18 mouse cellular contexts compared by ENCODE assay signal in genomic region chr9:36893413-36893990, GRCm38 (mm10).
A peak's percentile ranks its signal among the peaks of the same experiment; 100 is the strongest.
DNase-seq lines count a peak whose midpoint lies in the region; ATAC-seq and TF ChIP-seq lines count a peak whose summit lies in the region.
"Had no signal": no experiment of that assay in that cellular context is flagged by ENCODE, and none has a peak within 500 bp of the region (broad histone marks: within the 10 kb centered on the region; RNA-seq: fewer than 3 reads in every experiment).

No protein-coding gene starts in this region.

- DNase-seq in gastrocnemius, adult 2 months, result no peak
- DNase-seq in gastrocnemius, postnatal 10 days, result no peak
- no peak for DNase-seq in liver, postnatal 0 days
- peak; percentile 5 for DNase-seq in liver, embryonic 13.5 days
- DNase-seq in forebrain, embryonic 10.5 days (ENCODE audit: extremely low spot score, low spot score), result no peak
- DNase-seq: cerebellum, adult 9-10 months; gastrocnemius, postnatal 36 days; heart, adult 18-20 months; heart, postnatal 14 days had no signal

- H3K4me1 ChIP-seq in liver, embryonic 12.5 days, result peaks cover 3% of the 10 kb centered on the region; the same call in 1 of the 2 replicates
- no peaks in the 10 kb centered on the region for H3K4me1 ChIP-seq in liver, postnatal 0 days (ENCODE audit: insufficient read depth)
- no peaks in the 10 kb centered on the region for H3K4me1 ChIP-seq in liver, embryonic 13.5 days (replicated peaks)
- no peaks in the 10 kb centered on the region for H3K4me1 ChIP-seq in liver, embryonic 15.5 days (replicated peaks)
- no peaks in the 10 kb centered on the region for H3K4me1 ChIP-seq in forebrain, embryonic 10.5 days
- H3K4me1 ChIP-seq: embryonic facial prominence, embryonic 12.5 days; forebrain, embryonic 12.5 days; heart, embryonic 15.5 days; hindbrain, embryonic 13.5 days had no signal

- no peak for TF ChIP-seq EP300 in liver, postnatal 0 days (IDR thresholded peaks at IDR 0.05; ENCODE audit: low read depth)

- no peaks in the 10 kb centered on the region for H3K36me3 ChIP-seq in liver, embryonic 12.5 days
- no peaks in the 10 kb centered on the region for H3K36me3 ChIP-seq in liver, postnatal 0 days (replicated peaks; ENCODE audit: insufficient read depth, low read length)
- H3K36me3 ChIP-seq in liver, embryonic 13.5 days, result no peaks in the 10 kb centered on the region
- no peaks in the 10 kb centered on the region for H3K36me3 ChIP-seq in liver, embryonic 15.5 days (replicated peaks)
- peaks cover 51% of the 10 kb centered on the region for H3K36me3 ChIP-seq in forebrain, embryonic 10.5 days (replicated peaks)
- H3K36me3 ChIP-seq: heart, embryonic 15.5 days had no signal

- H3K27ac ChIP-seq in gastrocnemius, adult 2 months, result peak overlapping the region; percentile 90
- H3K27ac ChIP-seq in liver, embryonic 12.5 days, result no peak overlapping the region
- no peak overlapping the region for H3K27ac ChIP-seq in liver, postnatal 0 days (ENCODE audit: low read depth)
- no peak overlapping the region for H3K27ac ChIP-seq in liver, embryonic 13.5 days
- no peak overlapping the region for H3K27ac ChIP-seq in liver, embryonic 15.5 days (replicated peaks)
- no peak overlapping the region for H3K27ac ChIP-seq in forebrain, embryonic 10.5 days
- H3K27ac ChIP-seq: embryonic facial prominence, embryonic 12.5 days; forebrain, embryonic 12.5 days; heart, embryonic 10.5 days; heart, embryonic 15.5 days; hindbrain, embryonic 13.5 days; hindbrain, postnatal 0 days had no signal

- H3K9me3 ChIP-seq in liver, embryonic 12.5 days (replicated peaks), result no peaks in the 10 kb centered on the region
- no peaks in the 10 kb centered on the region for H3K9me3 ChIP-seq in liver, postnatal 0 days (ENCODE audit: low read length)
- no peaks in the 10 kb centered on the region for H3K9me3 ChIP-seq in liver, embryonic 13.5 days (replicated peaks)
- no peaks in the 10 kb centered on the region for H3K9me3 ChIP-seq in liver, embryonic 15.5 days (replicated peaks)
- no peaks in the 10 kb centered on the region for H3K9me3 ChIP-seq in forebrain, embryonic 10.5 days
- H3K9me3 ChIP-seq: embryonic facial prominence, embryonic 12.5 days; forebrain, embryonic 12.5 days; heart, embryonic 10.5 days; heart, embryonic 15.5 days; hindbrain, embryonic 13.5 days had no signal

- H3K27me3 ChIP-seq in liver, embryonic 12.5 days (replicated peaks), result no peaks in the 10 kb centered on the region
- no peaks in the 10 kb centered on the region for H3K27me3 ChIP-seq in liver, postnatal 0 days (ENCODE audit: insufficient read depth, low read length)
- H3K27me3 ChIP-seq in liver, embryonic 13.5 days, result no peaks in the 10 kb centered on the region
- H3K27me3 ChIP-seq in liver, embryonic 15.5 days, result no peaks in the 10 kb centered on the region
- H3K27me3 ChIP-seq in forebrain, embryonic 10.5 days (ENCODE audit: poor library complexity, severe bottlenecking), result no peaks in the 10 kb centered on the region
- H3K27me3 ChIP-seq: embryonic facial prominence, embryonic 12.5 days; forebrain, embryonic 12.5 days; heart, embryonic 15.5 days; hindbrain, embryonic 13.5 days had no signal

- H3K4me2 ChIP-seq in liver, embryonic 12.5 days, result no peak overlapping the region
- H3K4me2 ChIP-seq in liver, postnatal 0 days (ENCODE audit: low read depth, low read length), result no peak overlapping the region
- H3K4me2 ChIP-seq in liver, embryonic 13.5 days, result no peak overlapping the region
- H3K4me2 ChIP-seq in liver, embryonic 15.5 days, result no peak overlapping the region
- H3K4me2 ChIP-seq: embryonic facial prominence, embryonic 12.5 days; forebrain, embryonic 12.5 days; heart, embryonic 15.5 days; hindbrain, embryonic 13.5 days had no signal

- H3K9ac ChIP-seq in liver, embryonic 12.5 days, result no peak overlapping the region
- H3K9ac ChIP-seq in liver, postnatal 0 days (replicated peaks), result no peak overlapping the region
- no peak overlapping the region for H3K9ac ChIP-seq in liver, embryonic 13.5 days
- H3K9ac ChIP-seq in liver, embryonic 15.5 days, result no peak overlapping the region
- H3K9ac ChIP-seq: embryonic facial prominence, embryonic 12.5 days; forebrain, embryonic 12.5 days; heart, embryonic 15.5 days; hindbrain, embryonic 13.5 days had no signal

- ATAC-seq in liver, embryonic 12.5 days, result peak; percentile 74
- ATAC-seq in liver, postnatal 0 days, result no peak
- ATAC-seq in liver, embryonic 13.5 days (ENCODE audit: low read depth), result peak; percentile 75
- peak; percentile 68 for ATAC-seq in liver, embryonic 15.5 days (ENCODE audit: insufficient read depth)
- ATAC-seq: forebrain, embryonic 16.5 days; hindbrain, postnatal 0 days had no signal

- intact Hi-C loops in gastrocnemius, adult 2 months (cut with DNase I), result no loop called here

- TF ChIP-seq CTCF in gastrocnemius, adult 2 months (IDR thresholded peaks at IDR 0.05), result no peak
- no peak for TF ChIP-seq CTCF in liver, postnatal 0 days (IDR thresholded peaks at IDR 0.05; ENCODE audit: low read depth)

- H3K4me3 ChIP-seq in gastrocnemius, adult 2 months, result no peak overlapping the region
- no peak overlapping the region for H3K4me3 ChIP-seq in liver, embryonic 12.5 days
- H3K4me3 ChIP-seq in liver, postnatal 0 days (ENCODE audit: low read depth, low read length), result no peak overlapping the region
- no peak overlapping the region for H3K4me3 ChIP-seq in liver, embryonic 13.5 days (replicated peaks)
- H3K4me3 ChIP-seq in liver, embryonic 15.5 days (replicated peaks), result no peak overlapping the region
- H3K4me3 ChIP-seq in forebrain, embryonic 10.5 days, result no peak overlapping the region
- H3K4me3 ChIP-seq: embryonic facial prominence, embryonic 12.5 days; forebrain, embryonic 12.5 days; heart, embryonic 10.5 days; heart, embryonic 15.5 days; hindbrain, embryonic 13.5 days had no signal

- 43% methylated on average over 6 of the region's 6 CpGs for WGBS in liver, embryonic 12.5 days (ENCODE audit: insufficient replicate concordance)
- 58% methylated on average over 6 of the region's 6 CpGs for WGBS in liver, postnatal 0 days (ENCODE audit: insufficient replicate concordance)
- WGBS in liver, embryonic 13.5 days (ENCODE audit: insufficient replicate concordance), result 40% methylated on average over 6 of the region's 6 CpGs
- 41% methylated on average over 6 of the region's 6 CpGs for WGBS in liver, embryonic 15.5 days (ENCODE audit: insufficient replicate concordance)
- WGBS in forebrain, embryonic 10.5 days, result 86% methylated on average over 6 of the region's 6 CpGs
